Mouse (Mus musculus): ENCODE measurements around the gene Wnt3.

GRCm38 (mm10) chr11:103854294-103854693 lies 80.3 kb downstream of the Wnt3 start:
- TF ChIP-seq CTCF (IDR thresholded peaks at IDR 0.05; ENCODE audit: low read depth, low read length): no peak
- TF ChIP-seq TAL1 (conservative IDR thresholded peaks at IDR 0.05; ENCODE audit: low read depth, low read length): no peak

Data from G1E (cell line).